Mouse (Mus musculus): Measurements from ENCODE around the gene Acad8. TPM values are rescaled to one million over a fixed set of nuclear protein-coding genes. Genes with fewer than 3 reads are reported as not detected.

Gene Acad8
- polyA plus RNA-seq, 1 experiment, result 20.9 TPM

DNA sequence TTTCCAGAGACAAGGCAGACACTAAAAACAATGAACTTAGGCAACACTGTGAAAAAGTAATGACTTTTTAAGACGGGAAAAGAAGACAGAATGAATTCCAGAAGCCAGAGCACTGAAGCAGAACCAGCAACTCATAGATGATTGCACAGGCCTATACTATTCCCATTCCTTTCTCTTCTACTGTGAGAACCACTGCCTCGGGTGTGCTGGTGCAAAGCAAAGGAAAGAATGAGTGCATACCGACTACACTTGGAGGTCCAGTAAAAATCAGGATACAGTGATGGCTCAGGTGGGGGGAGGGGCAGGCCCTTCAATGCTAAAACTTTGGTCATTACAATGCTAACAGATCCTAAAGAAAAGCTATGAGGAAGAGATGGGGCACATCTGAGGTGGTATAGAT lies 5.5 kb downstream of the Acad8 start:
- H3ac ChIP-seq (ENCODE audit: control insufficient read depth, insufficient read length, low read depth), result no peak overlapping the region
- no peak overlapping the region for H3K4me3 ChIP-seq (ENCODE audit: insufficient read depth, poor library complexity, severe bottlenecking)
- TF ChIP-seq MYOG (IDR thresholded peaks at IDR 0.05; ENCODE audit: control insufficient read depth, extremely low read depth, insufficient read length), result no peak
- TF ChIP-seq MYOD1 (IDR thresholded peaks at IDR 0.05; ENCODE audit: control insufficient read depth, insufficient read length, low read depth), result no peak
- no peak for TF ChIP-seq USF1 (IDR thresholded peaks at IDR 0.05; ENCODE audit: low read depth)
- TF ChIP-seq MAX (IDR thresholded peaks at IDR 0.05), result no peak
- no peak for TF ChIP-seq CTCF (IDR thresholded peaks at IDR 0.05; ENCODE audit: control insufficient read depth, insufficient read depth, insufficient read length)
- TF ChIP-seq FOSL1 (IDR thresholded peaks at IDR 0.05; ENCODE audit: insufficient read depth, low read length, poor library complexity, severe bottlenecking), result no peak
- no peak for TF ChIP-seq CEBPB (IDR thresholded peaks at IDR 0.05; ENCODE audit: low read depth)
- H3K36me3 ChIP-seq (ENCODE audit: control insufficient read depth, insufficient read depth), result peaks cover 26% of the 10 kb centered on the region
- peaks cover 1% of the 10 kb centered on the region for H3K79me3 ChIP-seq (ENCODE audit: low read depth)
- peaks cover 49% of the 10 kb centered on the region for H3K79me2 ChIP-seq (ENCODE audit: control insufficient read depth, insufficient read depth)
- no peaks in the 10 kb centered on the region for H3K27me3 ChIP-seq (ENCODE audit: control insufficient read depth, insufficient read depth, insufficient read length)

DNA sequence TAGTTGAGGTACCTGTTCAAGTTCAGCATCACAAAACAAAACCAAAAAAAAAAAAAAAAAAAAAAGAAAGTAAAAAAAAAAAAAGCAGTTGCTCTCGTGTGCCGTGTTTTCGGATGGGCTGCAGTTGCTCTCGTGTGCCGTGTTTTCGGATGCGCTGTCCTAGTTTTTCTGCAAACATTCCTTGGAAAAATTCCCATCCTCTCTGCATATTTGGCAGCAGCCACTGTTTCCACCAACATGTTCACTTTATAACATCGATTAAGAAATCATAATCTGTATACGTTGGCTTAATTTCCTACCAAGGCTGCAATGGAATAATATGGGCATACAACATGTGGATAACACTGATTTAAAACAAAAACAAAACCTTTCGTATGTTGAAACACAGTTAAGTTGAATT lies 6.2 kb downstream of the Acad8 start:
- no peak for TF ChIP-seq MYOD1 (IDR thresholded peaks at IDR 0.05; ENCODE audit: control insufficient read depth, insufficient read length, low read depth)
- TF ChIP-seq USF1 (IDR thresholded peaks at IDR 0.05; ENCODE audit: low read depth), result no peak
- TF ChIP-seq CTCF (IDR thresholded peaks at IDR 0.05; ENCODE audit: control insufficient read depth, insufficient read depth, insufficient read length), result no peak
- TF ChIP-seq MYOG (IDR thresholded peaks at IDR 0.05; ENCODE audit: control insufficient read depth, extremely low read depth, insufficient read length), result no peak
- TF ChIP-seq FOSL1 (IDR thresholded peaks at IDR 0.05; ENCODE audit: insufficient read depth, low read length, poor library complexity, severe bottlenecking), result no peak
- Histone ChIP-seq H3K27me3 (ENCODE audit: control insufficient read depth, insufficient read depth, insufficient read length) (no peaks in the 10 kb centered on the region), H3K4me3 (ENCODE audit: insufficient read depth, poor library complexity, severe bottlenecking) (no peak overlapping the region), H3K79me2 (ENCODE audit: control insufficient read depth, insufficient read depth) (peaks cover 42% of the 10 kb centered on the region), H3ac (ENCODE audit: control insufficient read depth, insufficient read length, low read depth) (no peak overlapping the region), H3K36me3 (ENCODE audit: control insufficient read depth, insufficient read depth) (peaks cover 26% of the 10 kb centered on the region), H3K79me3 (ENCODE audit: low read depth) (peaks cover 1% of the 10 kb centered on the region)

DNA sequence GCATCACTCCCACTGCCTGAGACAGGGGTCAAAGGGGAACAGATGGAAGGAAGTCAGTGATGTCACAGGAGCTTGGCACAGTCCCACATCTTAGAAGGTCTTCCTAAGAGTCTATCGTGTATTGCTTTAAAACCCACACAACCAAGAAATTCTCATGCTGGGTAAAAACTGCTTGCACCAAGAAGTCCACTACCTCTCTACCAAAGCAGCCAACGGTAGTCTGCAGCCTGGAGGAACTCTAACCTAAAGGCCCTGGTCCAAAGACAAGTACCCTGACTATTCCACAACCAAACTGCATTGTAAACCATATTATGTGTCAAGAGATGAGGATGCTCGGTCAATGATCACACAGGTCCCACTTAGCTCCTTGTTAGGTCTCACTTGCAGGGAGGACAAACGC lies 9.2 kb downstream of the Acad8 start:
- peaks cover 26% of the 10 kb centered on the region for H3K36me3 ChIP-seq (ENCODE audit: control insufficient read depth, insufficient read depth)
- no peaks in the 10 kb centered on the region for H3K27me3 ChIP-seq (ENCODE audit: control insufficient read depth, insufficient read depth, insufficient read length)
- H3ac ChIP-seq (ENCODE audit: control insufficient read depth, insufficient read length, low read depth), result no peak overlapping the region
- peaks cover 15% of the 10 kb centered on the region for H3K79me2 ChIP-seq (ENCODE audit: control insufficient read depth, insufficient read depth)
- no peak overlapping the region for H3K4me3 ChIP-seq (ENCODE audit: insufficient read depth, poor library complexity, severe bottlenecking)
- no peaks in the 10 kb centered on the region for H3K79me3 ChIP-seq (ENCODE audit: low read depth)
- TF ChIP-seq CEBPB (IDR thresholded peaks at IDR 0.05; ENCODE audit: low read depth), result no peak
- no peak for TF ChIP-seq FOSL1 (IDR thresholded peaks at IDR 0.05; ENCODE audit: insufficient read depth, low read length, poor library complexity, severe bottlenecking)
- TF ChIP-seq MYOD1 (IDR thresholded peaks at IDR 0.05; ENCODE audit: control insufficient read depth, insufficient read length, low read depth), result no peak
- no peak for TF ChIP-seq USF1 (IDR thresholded peaks at IDR 0.05; ENCODE audit: low read depth)
- TF ChIP-seq MYOG (IDR thresholded peaks at IDR 0.05; ENCODE audit: control insufficient read depth, extremely low read depth, insufficient read length), result no peak
- TF ChIP-seq CTCF (IDR thresholded peaks at IDR 0.05; ENCODE audit: control insufficient read depth, insufficient read depth, insufficient read length), result no peak
- TF ChIP-seq MAX (IDR thresholded peaks at IDR 0.05), result no peak

DNA sequence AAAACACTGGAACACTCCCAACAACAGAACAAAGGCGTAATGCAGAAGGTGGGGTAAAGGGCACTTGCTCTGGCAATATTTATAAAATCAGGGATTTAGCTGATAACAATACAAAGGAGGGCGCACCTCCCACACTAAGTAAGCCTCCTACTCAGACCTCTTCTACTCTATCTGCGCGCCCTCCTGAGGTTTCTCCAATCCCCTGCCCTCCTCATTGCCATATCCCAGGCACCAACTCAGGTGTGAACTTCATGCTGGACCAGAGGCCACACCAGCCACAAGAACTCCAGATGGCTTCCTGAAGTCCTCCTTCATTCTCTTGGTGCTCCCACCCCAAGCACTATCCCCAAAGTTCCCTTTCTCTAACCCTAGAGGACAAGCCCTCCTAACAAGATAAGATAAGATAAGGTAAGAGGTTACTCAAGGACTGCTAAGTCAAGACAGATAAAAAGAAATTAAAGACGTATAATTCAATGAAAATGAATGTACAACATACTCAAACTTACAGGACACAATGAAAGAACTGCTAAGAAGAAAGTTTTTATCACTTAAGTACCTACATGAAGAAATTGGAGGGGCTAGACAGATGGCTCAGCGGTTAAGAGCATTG lies 13.6 kb downstream of the Acad8 start:
- Histone ChIP-seq H3K79me3 (ENCODE audit: low read depth) (no peaks in the 10 kb centered on the region), H3K36me3 (ENCODE audit: control insufficient read depth, insufficient read depth) (peaks cover 20% of the 10 kb centered on the region), H3K4me3 (ENCODE audit: insufficient read depth, poor library complexity, severe bottlenecking) (no peak overlapping the region), H3K27me3 (ENCODE audit: control insufficient read depth, insufficient read depth, insufficient read length) (no peaks in the 10 kb centered on the region), H3K79me2 (ENCODE audit: control insufficient read depth, insufficient read depth) (no peaks in the 10 kb centered on the region), H3ac (ENCODE audit: control insufficient read depth, insufficient read length, low read depth) (no peak overlapping the region)
- TF ChIP-seq FOSL1 (IDR thresholded peaks at IDR 0.05; ENCODE audit: insufficient read depth, low read length, poor library complexity, severe bottlenecking) (no peak), MYOD1 (IDR thresholded peaks at IDR 0.05; ENCODE audit: control insufficient read depth, insufficient read length, low read depth) (no peak), MYOG (IDR thresholded peaks at IDR 0.05; ENCODE audit: control insufficient read depth, extremely low read depth, insufficient read length) (no peak), MAX (IDR thresholded peaks at IDR 0.05) (no peak), CEBPB (IDR thresholded peaks at IDR 0.05; ENCODE audit: low read depth) (no peak), CTCF (IDR thresholded peaks at IDR 0.05; ENCODE audit: control insufficient read depth, insufficient read depth, insufficient read length) (no peak), USF1 (IDR thresholded peaks at IDR 0.05; ENCODE audit: low read depth) (no peak)

DNA sequence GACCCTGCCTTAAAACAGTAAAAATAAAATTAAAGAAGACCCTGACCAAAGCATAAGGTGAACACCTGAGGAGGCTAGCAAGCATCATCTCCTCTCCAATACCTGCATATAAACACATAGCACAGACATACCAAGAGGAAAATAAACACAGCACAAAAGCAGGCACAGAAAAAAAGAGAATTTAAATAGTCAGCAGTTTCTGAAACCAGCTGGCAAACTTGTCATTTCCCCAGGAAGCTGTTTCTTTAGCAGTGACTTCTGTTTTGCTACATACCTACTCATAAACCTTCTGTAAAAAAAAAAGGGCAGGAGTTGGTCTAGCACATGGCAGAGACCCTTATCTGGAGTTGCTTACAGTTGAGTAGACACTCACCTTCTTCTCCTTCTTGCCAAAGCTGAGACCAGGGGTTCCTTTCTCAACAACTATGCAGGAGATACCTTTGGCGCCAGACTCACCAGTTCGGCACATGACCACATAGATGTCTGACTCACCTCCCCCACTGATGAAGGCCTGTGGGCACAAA lies 14.2 kb downstream of the Acad8 start:
- no peak overlapping the region for H3ac ChIP-seq (ENCODE audit: control insufficient read depth, insufficient read length, low read depth)
- H3K27me3 ChIP-seq (ENCODE audit: control insufficient read depth, insufficient read depth, insufficient read length), result no peaks in the 10 kb centered on the region
- H3K36me3 ChIP-seq (ENCODE audit: control insufficient read depth, insufficient read depth), result peaks cover 22% of the 10 kb centered on the region
- no peaks in the 10 kb centered on the region for H3K79me2 ChIP-seq (ENCODE audit: control insufficient read depth, insufficient read depth)
- no peaks in the 10 kb centered on the region for H3K79me3 ChIP-seq (ENCODE audit: low read depth)
- TF ChIP-seq USF1 (IDR thresholded peaks at IDR 0.05; ENCODE audit: low read depth) (no peak), MYOG (IDR thresholded peaks at IDR 0.05; ENCODE audit: control insufficient read depth, extremely low read depth, insufficient read length) (no peak), MYOD1 (IDR thresholded peaks at IDR 0.05; ENCODE audit: control insufficient read depth, insufficient read length, low read depth) (no peak), CEBPB (IDR thresholded peaks at IDR 0.05; ENCODE audit: low read depth) (no peak), FOSL1 (IDR thresholded peaks at IDR 0.05; ENCODE audit: insufficient read depth, low read length, poor library complexity, severe bottlenecking) (no peak), MAX (IDR thresholded peaks at IDR 0.05) (no peak), CTCF (IDR thresholded peaks at IDR 0.05; ENCODE audit: control insufficient read depth, insufficient read depth, insufficient read length) (no peak)
- no peak overlapping the region for H3K4me3 ChIP-seq (ENCODE audit: insufficient read depth, poor library complexity, severe bottlenecking)
